Mouse (Mus musculus) frontal cortex, postnatal 25 days (tissue): ENCODE measurements around the gene Msantd4.
"Not testable (repeated sequence)": the region's sequence is repeated elsewhere in the genome, so short reads cannot be mapped to it uniquely, and the experiment has no call there.

Experiments used
- DNase-seq, 2 experiments: peaks; one replicate each; pipeline ENCODE4 v3.0.0; 2022; ENCODE audit warnings: low spot score in 2 of 2

Msantd4 gene

GRCm38 (mm10) chr9:4375828-4376639 is at the start of gene Msantd4:
TSS of gene Msantd4 (plus strand) at chr9:4376562.
- peak; percentile 93 to 97 for DNase-seq

- DNase-seq, result no peak
Observed at GRCm38 (mm10) chr9:4353163-4353562, 23.2 kb upstream of the Msantd4 start.

- DNase-seq, result no peak
Observed at GRCm38 (mm10) chr9:4376640-4377120, 318 bp downstream of the Msantd4 start.

GRCm38 (mm10) chr9:4400801-4401200 is 24.4 kb downstream of the Msantd4 start:
- not testable (repeated sequence) for DNase-seq
